Mouse (Mus musculus): ENCODE measurements around the gene Olfr95.

- TF ChIP-seq CTCF (conservative IDR thresholded peaks at IDR 0.05; ENCODE audit: low read length) (0 out of 2 replicates have a peak, but pooled peaks have one; percentile 28), NANOG (IDR thresholded peaks at IDR 0.05; ENCODE audit: borderline replicate concordance, low read length) (no peak)
Measured at GRCm38 (mm10) chr17:37221879-37222278, 9.0 kb upstream of the Olfr95 start.
